Mouse (Mus musculus) heart, adult 2 months (tissue): Measurements from ENCODE around the gene Mcts2. TPM values are rescaled to one million over a fixed set of nuclear protein-coding genes. Genes with fewer than 3 reads are reported as not detected.

ENCODE experiments used
- DNase-seq, 2 experiments: peaks; one replicate each; pipeline ENCODE4 v3.0.0; 2021
- H3K27ac ChIP-seq: fragments of 200-600 bp; 2 replicates; pipeline ENCODE4 v1.8.1; 2022
- H3K27me3 ChIP-seq: fragments of 200-500 bp; 2 replicates; pipeline ENCODE4 v1.6.1; 2012; ENCODE audit warnings: mild to moderate bottlenecking, low read length, inconsistent platforms, mixed read lengths; ENCODE audit not compliant: control insufficient read depth, insufficient read depth
- H3K36me3 ChIP-seq: fragments of 200-500 bp; 2 replicates; pipeline ENCODE4 v1.6.1; 2012; ENCODE audit warnings: low read length, inconsistent platforms; ENCODE audit not compliant: control insufficient read depth, insufficient read depth
- H3K4me1 ChIP-seq: fragments of 200-500 bp; 2 replicates; pipeline ENCODE4 v1.6.1; 2011; ENCODE audit warnings: low read length; ENCODE audit not compliant: control insufficient read depth, insufficient read depth
- H3K4me3 ChIP-seq: fragments of 200-600 bp; 2 replicates; pipeline ENCODE4 v1.8.1; 2022
- H3K79me2 ChIP-seq: fragments of 200-500 bp; replicated peaks from 2 replicates; pipeline ENCODE4 v1.6.1; 2012; ENCODE audit warnings: mild to moderate bottlenecking, inconsistent platforms, low read length, moderate library complexity, mixed read lengths; ENCODE audit not compliant: control insufficient read depth, insufficient read depth
- H3K9ac ChIP-seq: fragments of 200-500 bp; 2 replicates; pipeline ENCODE4 v1.6.1; 2012; ENCODE audit warnings: low read depth, mild to moderate bottlenecking, control low read depth, inconsistent platforms, low read length, mixed read lengths
- CTCF ChIP-seq: fragments of 200-600 bp; IDR thresholded peaks from 2 replicates; pipeline ENCODE4 v1.8.1; 2022; ENCODE audit warnings: antibody characterized with exemption, mild to moderate bottlenecking, moderate library complexity
- EP300 ChIP-seq: fragments of 200-500 bp; IDR thresholded peaks from 2 replicates; pipeline ENCODE4 v1.6.1; 2011; ENCODE audit warnings: low read depth, low read length, control low read depth; ENCODE audit not compliant: insufficient read depth
- POLR2A ChIP-seq: fragments of 200-500 bp; IDR thresholded peaks from 2 replicates; pipeline ENCODE4 v1.6.1; 2011; ENCODE audit warnings: mild to moderate bottlenecking, low read depth, low read length, control low read depth; ENCODE audit not compliant: insufficient read depth
- WGBS: fragments of 180-500 bp; shearing (Covaris S2); methylation state at CpG from one replicate; pipeline ENCODE4 v1.1.7; 2018; 5-methylcytosine and 5-hydroxymethylcytosine counted together
- intact Hi-C: fragments of 180-260 bp; cut with DNase I; formaldehyde crosslinking; loops from one replicate; pipeline ENCODE4 v1.15.1; 2025
- polyA plus RNA-seq: library from polyadenylated mRNA; depleted of rRNA; stranded (reverse); fragments of >200 nt; gene quantifications from 2 replicates; pipeline ENCODE4 v1.2.3, GENCODE M21; 2012
- total RNA-seq, 2 experiments: library from RNA; stranded (reverse); gene quantifications; 2 replicates each; pipeline ENCODE4 v1.2.3; 2021

Gene Mcts2
- total and polyA plus RNA-seq, 3 experiments = 8.6 to 18.2 (median 14.8) TPM

DNA sequence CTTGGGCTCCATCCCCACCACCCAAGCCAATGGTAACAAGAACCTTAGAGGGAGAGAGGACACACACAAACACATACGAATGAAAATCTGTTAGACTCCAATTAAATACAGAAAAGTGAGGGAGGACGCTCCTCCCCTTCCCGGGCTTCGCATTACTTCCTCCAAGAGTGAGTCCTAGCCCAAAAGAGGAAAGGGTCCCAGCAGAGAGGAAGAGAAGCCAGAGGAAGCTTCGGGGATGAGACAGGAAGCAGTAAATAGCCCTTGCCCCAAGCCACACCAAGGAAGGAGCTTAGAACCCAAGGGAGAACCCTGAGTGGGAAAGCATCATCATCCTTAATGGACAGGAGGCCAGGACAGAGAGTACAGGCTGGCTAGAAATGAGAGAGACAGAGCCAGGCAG, 22.2 kb downstream of the Mcts2 start:
- TF ChIP-seq POLR2A = no peak
- TF ChIP-seq EP300 = no peak
- no peak for TF ChIP-seq CTCF
- H3K4me1 ChIP-seq = peaks cover 16% of the 10 kb centered on the region
- H3K27ac ChIP-seq = peak overlapping the region; percentile 91; the same call in 1 of the 2 replicates
- no peak overlapping the region for H3K4me3 ChIP-seq
- no peak for DNase-seq
- intact Hi-C loops = no loop called here
- peaks cover 3% of the 10 kb centered on the region for H3K36me3 ChIP-seq
- no peaks in the 10 kb centered on the region for H3K27me3 ChIP-seq
- no peaks in the 10 kb centered on the region for H3K79me2 ChIP-seq
- no peak overlapping the region for H3K9ac ChIP-seq
- 55% methylated on average over 5 of the region's 5 CpGs for WGBS

- intact Hi-C loops = no loop called here
- H3K4me1 ChIP-seq = peaks cover 2% of the 10 kb centered on the region
- no peaks in the 10 kb centered on the region for H3K27me3 ChIP-seq
- DNase-seq = no peak
- H3K27ac ChIP-seq = no peak overlapping the region
- H3K79me2 ChIP-seq = no peaks in the 10 kb centered on the region
- H3K9ac ChIP-seq = no peak overlapping the region
- TF ChIP-seq CTCF = no peak
- no peak for TF ChIP-seq POLR2A
- no peak for TF ChIP-seq EP300
- H3K4me3 ChIP-seq = no peak overlapping the region
- no peaks in the 10 kb centered on the region for H3K36me3 ChIP-seq
- 47% methylated on average over 6 of the region's 6 CpGs for WGBS
Observed at GRCm38 (mm10) chr2:152716241-152716772, 29.5 kb downstream of the Mcts2 start.

- no peaks in the 10 kb centered on the region for H3K27me3 ChIP-seq
- no peak overlapping the region for H3K27ac ChIP-seq
- WGBS = 79% methylated on average over 11 of the region's 11 CpGs
- H3K79me2 ChIP-seq = no peaks in the 10 kb centered on the region
- H3K4me1 ChIP-seq = peaks cover 2% of the 10 kb centered on the region
- no peak for TF ChIP-seq CTCF
- no peak for TF ChIP-seq POLR2A
- no peak for TF ChIP-seq EP300
- DNase-seq = no peak
- intact Hi-C loops = no loop called here
- H3K4me3 ChIP-seq = no peak overlapping the region
- H3K9ac ChIP-seq = no peak overlapping the region
- H3K36me3 ChIP-seq = no peaks in the 10 kb centered on the region
Observed at GRCm38 (mm10) chr2:152717652-152718051, 30.8 kb downstream of the Mcts2 start.

DNA sequence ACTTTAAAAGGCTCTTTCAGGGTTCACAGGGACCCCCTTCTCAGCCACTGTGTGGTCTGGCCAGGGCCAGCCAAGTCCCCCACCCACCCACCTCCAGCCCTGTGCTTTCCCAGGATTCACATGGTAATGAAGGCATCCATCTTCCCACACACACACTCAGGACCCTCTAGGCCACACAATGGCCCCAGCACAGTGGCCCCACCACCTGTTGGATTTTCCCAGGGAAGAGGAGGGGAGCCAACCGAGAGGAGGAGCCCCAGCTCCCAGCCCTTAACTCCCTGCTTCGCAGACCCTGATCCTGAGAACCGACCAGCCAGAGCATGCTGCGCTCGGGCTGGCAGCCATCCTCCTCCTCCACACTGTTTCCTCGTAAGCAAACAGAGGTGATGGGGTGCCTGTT, 31.2 kb downstream of the Mcts2 start:
- no peak overlapping the region for H3K27ac ChIP-seq
- 85% methylated on average over 6 of the region's 6 CpGs for WGBS
- intact Hi-C loops = no loop called here
- H3K4me1 ChIP-seq = peaks cover 2% of the 10 kb centered on the region
- no peak overlapping the region for H3K9ac ChIP-seq
- H3K27me3 ChIP-seq = no peaks in the 10 kb centered on the region
- H3K36me3 ChIP-seq = no peaks in the 10 kb centered on the region
- H3K4me3 ChIP-seq = no peak overlapping the region
- no peak for DNase-seq
- TF ChIP-seq CTCF = no peak
- no peak for TF ChIP-seq POLR2A
- no peak for TF ChIP-seq EP300
- no peaks in the 10 kb centered on the region for H3K79me2 ChIP-seq

DNA sequence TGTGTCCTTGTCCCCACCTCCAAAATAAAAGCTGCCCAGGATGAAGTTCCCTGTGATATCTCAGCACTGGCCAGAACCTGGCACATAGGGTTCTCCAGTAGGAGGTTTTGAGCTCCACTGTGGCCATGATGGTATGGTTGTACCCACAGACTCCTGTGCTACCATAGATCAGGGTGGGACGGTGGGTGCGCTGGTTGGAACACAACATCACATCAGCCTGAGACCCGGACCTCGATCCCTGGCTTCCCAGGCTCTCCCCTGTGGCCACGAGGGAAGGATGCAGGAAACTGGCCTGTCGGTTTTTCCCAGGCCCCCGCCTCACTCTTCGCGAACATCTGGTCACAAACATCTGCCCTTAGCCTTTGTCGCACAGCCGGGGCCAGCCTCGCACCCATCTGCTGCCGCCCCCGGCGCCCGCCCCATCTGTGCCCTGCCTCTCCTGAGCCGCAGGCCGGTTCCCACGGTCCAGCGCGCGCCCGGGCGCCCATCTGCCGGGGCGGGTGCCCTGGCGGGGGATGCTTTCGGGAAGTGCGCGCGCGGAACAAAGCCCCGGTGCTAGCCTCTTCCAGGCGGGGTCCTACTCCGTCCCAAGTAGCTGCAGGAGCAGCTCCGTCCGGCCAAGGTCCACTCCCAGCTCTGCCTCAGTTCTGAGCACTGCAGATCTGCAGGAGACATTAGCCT, 37.0 kb downstream of the Mcts2 start:
- H3K79me2 ChIP-seq = no peaks in the 10 kb centered on the region
- peak; percentile 81 to 84 for DNase-seq
- intact Hi-C loops = loop anchor here (1.0 kb wide), 2 partner anchors 13 to 16 kb away; partner anchors contain the start of gene Id1

GRCm38 (mm10) chr2:152724332-152724723, 37.5 kb downstream of the Mcts2 start:
- peak overlapping the region; percentile 93 for H3K27ac ChIP-seq
- H3K9ac ChIP-seq = peak overlapping the region; percentile 71
- peaks cover 16% of the 10 kb centered on the region for H3K4me1 ChIP-seq
- H3K36me3 ChIP-seq = no peaks in the 10 kb centered on the region
- no peaks in the 10 kb centered on the region for H3K27me3 ChIP-seq
- no peaks in the 10 kb centered on the region for H3K79me2 ChIP-seq
- peak overlapping the region; percentile 33 for H3K4me3 ChIP-seq
- intact Hi-C loops = loop anchor here (1.0 kb wide), 2 partner anchors 12 to 17 kb away; partner anchors contain the start of gene Id1
- TF ChIP-seq CTCF (no peak), POLR2A (no peak), EP300 (no peak)
- no peak for DNase-seq
- 56% methylated on average over 3 of the region's 3 CpGs for WGBS

More for the DNA sequence above, 37.0 kb downstream of the Mcts2 start:
- Histone ChIP-seq H3K27me3 (no peaks in the 10 kb centered on the region), H3K36me3 (no peaks in the 10 kb centered on the region), H3K9ac (peak overlapping the region; percentile 71), H3K4me3 (peak overlapping the region; percentile 33), H3K27ac (peak overlapping the region; percentile 93), H3K4me1 (peaks cover 12% of the 10 kb centered on the region)
- 10% methylated on average over 37 of the region's 37 CpGs for WGBS
- peak; percentile 93 for TF ChIP-seq POLR2A
- no peak; the same call in 1 of the 2 replicates for TF ChIP-seq EP300
- TF ChIP-seq CTCF = peak; percentile 18; the same call in 1 of the 2 replicates
